Mouse (Mus musculus): ENCODE measurements around the gene Ermp1.
"Not testable (repeated sequence)": the region's sequence is repeated elsewhere in the genome, so short reads cannot be mapped to it uniquely, and the experiment has no call there.

Ermp1 gene

DNA sequence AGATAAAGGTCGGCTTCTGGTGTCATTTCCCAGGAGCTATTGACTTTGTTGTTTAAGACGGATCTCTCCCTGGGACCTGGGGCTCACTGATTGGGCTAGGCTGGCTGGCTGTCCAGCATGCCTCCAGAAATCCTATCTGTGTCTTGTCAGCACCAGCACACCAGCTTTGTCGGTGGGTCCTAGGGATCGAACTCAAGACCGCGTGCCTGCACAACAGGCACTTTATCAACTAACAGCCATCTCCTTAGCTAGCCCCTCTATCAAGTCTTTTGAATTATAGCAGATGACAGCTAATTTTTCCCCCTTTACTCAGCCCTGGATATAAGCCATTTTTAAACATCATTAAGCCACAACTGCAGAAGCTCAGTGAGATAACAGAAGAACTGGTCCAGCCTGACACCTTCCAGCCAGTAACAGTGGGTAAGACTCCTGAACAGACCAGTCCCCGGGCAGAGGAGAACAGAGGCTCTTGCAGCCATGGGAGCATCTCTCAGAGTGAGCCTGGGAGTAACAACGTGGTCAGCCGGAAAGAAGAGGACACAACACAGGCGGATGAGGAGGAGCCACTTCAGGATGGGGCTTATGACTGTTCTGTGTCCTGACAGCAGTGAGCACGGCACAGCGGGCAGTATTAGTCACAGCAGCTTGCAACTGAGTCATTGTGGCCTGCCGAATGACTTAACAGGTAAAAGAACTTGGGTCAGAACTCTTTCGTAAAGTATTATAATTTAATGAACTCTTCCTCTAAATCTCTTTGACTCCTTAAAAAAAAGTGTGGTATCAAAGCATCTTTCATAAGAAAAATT, 44.5 kb downstream of the Ermp1 start:
- DNase-seq (ENCODE audit: low spot score): no peak

DNA sequence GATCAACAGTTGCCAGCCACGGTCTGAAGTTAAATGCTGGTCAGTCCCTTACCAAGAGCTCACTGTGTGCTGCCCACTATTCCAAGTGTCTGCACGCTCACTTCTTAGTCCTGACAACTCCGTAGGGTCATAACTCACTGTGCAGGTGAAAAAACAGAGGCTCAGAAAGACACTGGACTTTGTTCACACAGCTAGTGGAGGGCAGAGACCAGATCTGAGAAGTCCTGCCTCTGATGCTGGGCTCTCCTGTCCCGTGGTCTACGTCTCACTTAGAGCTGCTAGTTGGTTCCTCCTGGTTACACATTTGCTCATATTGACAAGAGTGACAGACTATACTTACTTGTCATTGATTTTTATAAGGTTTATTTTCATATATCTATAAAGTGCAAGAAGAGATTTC, 49.2 kb downstream of the Ermp1 start:
- DNase-seq (ENCODE audit: low spot score): no peak

DNA sequence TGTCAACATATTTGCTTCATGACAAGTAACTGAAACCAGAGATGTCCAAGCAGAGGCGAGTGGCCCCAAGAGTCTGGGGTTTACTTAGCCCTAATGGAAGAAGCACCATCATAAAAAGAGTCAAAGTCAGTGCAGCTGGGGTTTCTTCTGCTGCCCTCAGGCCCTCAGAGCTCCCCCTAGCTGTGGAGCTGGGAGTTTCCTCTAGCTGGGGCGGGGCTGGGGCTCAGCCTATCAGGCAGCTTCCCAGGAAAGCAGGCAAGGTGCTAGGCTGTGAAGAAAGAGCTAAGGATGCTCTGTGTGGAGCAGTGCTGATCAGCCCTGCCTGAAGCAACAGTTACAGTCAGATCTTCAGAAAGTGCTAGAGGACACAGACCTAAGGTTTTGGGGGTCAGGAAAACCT, 51.2 kb downstream of the Ermp1 start:
- no peak for DNase-seq (ENCODE audit: low spot score)

GRCm38 (mm10) chr19:29596276-29596675, 51.9 kb downstream of the Ermp1 start:
- no peak for DNase-seq (ENCODE audit: low spot score)

- DNase-seq (ENCODE audit: low spot score): not testable (repeated sequence)
These were observed 54.4 kb downstream of the Ermp1 start for GRCm38 (mm10) chr19:29593783-29594182.

DNA sequence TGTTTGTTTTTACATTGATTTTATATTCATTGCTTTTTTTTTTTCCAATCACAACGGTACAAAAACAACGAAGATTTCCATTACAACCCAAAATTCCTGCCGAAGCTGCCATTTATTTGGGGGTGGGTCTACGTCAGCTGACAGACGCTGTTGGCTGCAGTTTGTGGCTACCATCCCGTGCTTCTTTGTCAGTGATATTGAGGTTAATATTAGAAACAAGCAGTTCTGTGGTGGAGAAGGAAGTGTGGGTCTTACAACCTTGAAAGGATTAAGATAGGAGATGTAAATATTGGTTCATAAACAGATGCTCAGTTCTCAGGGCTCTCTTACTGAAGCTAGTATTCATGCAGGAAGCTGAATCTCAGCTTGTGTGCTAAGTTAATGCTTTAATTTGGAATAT, 64.5 kb downstream of the Ermp1 start:
- DNase-seq (ENCODE audit: low spot score): no peak

GRCm38 (mm10) chr19:29582439-29582838, 65.8 kb downstream of the Ermp1 start:
- no peak for DNase-seq (ENCODE audit: low spot score)

- DNase-seq (ENCODE audit: low spot score): no peak
These were observed 81.7 kb downstream of the Ermp1 start for GRCm38 (mm10) chr19:29566512-29566911.

GRCm38 (mm10) chr19:29563258-29563779, 84.9 kb downstream of the Ermp1 start:
- DNase-seq (ENCODE audit: low spot score): peak; percentile 73

- no peak for DNase-seq (ENCODE audit: low spot score)
These were observed 85.6 kb downstream of the Ermp1 start for GRCm38 (mm10) chr19:29562603-29563002.

- no peak for DNase-seq (ENCODE audit: low spot score)
These were observed 86.0 kb downstream of the Ermp1 start for GRCm38 (mm10) chr19:29562166-29562565.
